Mouse (Mus musculus) brain, embryonic 18.5 days (tissue): Measurements from ENCODE around the gene Tppp2.

ENCODE experiments used
- DNase-seq: peaks from one replicate; pipeline ENCODE4 v3.0.0-alpha.2; 2012; ENCODE audit warnings: low read depth, low spot score

Tppp2 gene

GRCm38 (mm10) chr14:51943336-51943735, 25.1 kb downstream of the Tppp2 start:
- no peak for DNase-seq

GRCm38 (mm10) chr14:51960316-51960715, 42.1 kb downstream of the Tppp2 start:
- no peak for DNase-seq

GRCm38 (mm10) chr14:51967400-51967799, 49.2 kb downstream of the Tppp2 start:
- no peak for DNase-seq
